Mouse (Mus musculus): ENCODE data around the gene Txn2. TPM values are rescaled to one million over a fixed set of nuclear protein-coding genes. Genes with fewer than 3 reads are reported as not detected.

Txn2 gene
- polyA plus RNA-seq, 1 experiment from 2014 or later: 106 TPM

GRCm38 (mm10) chr15:77952921-77953320, 24.1 kb upstream of the Txn2 start:
- no peaks in the 10 kb centered on the region for H3K79me2 ChIP-seq (ENCODE audit: inconsistent target)
- WGBS (ENCODE audit: missing documents): 96% methylated on average over 3 of the region's 3 CpGs
- H3K27ac ChIP-seq: no peak overlapping the region

GRCm38 (mm10) chr15:77949061-77949460, 20.3 kb upstream of the Txn2 start:
- H3K79me2 ChIP-seq (ENCODE audit: inconsistent target): no peaks in the 10 kb centered on the region
- H3K27ac ChIP-seq: no peak overlapping the region
- WGBS (ENCODE audit: missing documents): 85% methylated on average over 7 of the region's 7 CpGs
- no peak overlapping the region for H3K4me3 ChIP-seq (ENCODE audit: inconsistent target)
- H3K36me3 ChIP-seq (ENCODE audit: inconsistent target): peaks cover 12% of the 10 kb centered on the region; the same call in 1 of the 2 replicates

More at GRCm38 (mm10) chr15:77952921-77953320, 24.1 kb upstream of the Txn2 start:
- no peak overlapping the region for H3K4me3 ChIP-seq (ENCODE audit: inconsistent target)
- H3K36me3 ChIP-seq (ENCODE audit: inconsistent target): peaks cover 12% of the 10 kb centered on the region; the same call in 1 of the 2 replicates

- H3K27ac ChIP-seq: peak overlapping the region; percentile 59
- no peaks in the 10 kb centered on the region for H3K79me2 ChIP-seq (ENCODE audit: inconsistent target)
- H3K36me3 ChIP-seq (ENCODE audit: inconsistent target): no peaks in the 10 kb centered on the region; the same call in 1 of the 2 replicates
- 6% methylated on average over 4 of the region's 4 CpGs for WGBS (ENCODE audit: missing documents)
- H3K4me3 ChIP-seq (ENCODE audit: inconsistent target): no peak overlapping the region
These were observed 16.9 kb upstream of the Txn2 start for GRCm38 (mm10) chr15:77945711-77946110.

- Histone ChIP-seq H3K79me2 (ENCODE audit: inconsistent target) (no peaks in the 10 kb centered on the region), H3K36me3 (ENCODE audit: inconsistent target) (no peaks in the 10 kb centered on the region; the same call in 1 of the 2 replicates), H3K27ac (no peak overlapping the region), H3K4me3 (ENCODE audit: inconsistent target) (no peak overlapping the region)
- 82% methylated on average over 3 of the region's 3 CpGs for whole genome bisulfite sequencing (ENCODE audit: missing documents)
These were observed 12.8 kb upstream of the Txn2 start for GRCm38 (mm10) chr15:77941563-77941962.

GRCm38 (mm10) chr15:77938516-77938915, 9.7 kb upstream of the Txn2 start:
- H3K4me3 ChIP-seq (ENCODE audit: inconsistent target): no peak overlapping the region
- H3K36me3 ChIP-seq (ENCODE audit: inconsistent target): no peaks in the 10 kb centered on the region; the same call in 1 of the 2 replicates
- no peak overlapping the region for H3K27ac ChIP-seq
- 79% methylated on average over 5 of the region's 5 CpGs for WGBS (ENCODE audit: missing documents)
- H3K79me2 ChIP-seq (ENCODE audit: inconsistent target): no peaks in the 10 kb centered on the region

- Histone ChIP-seq H3K27ac (no peak overlapping the region), H3K4me3 (ENCODE audit: inconsistent target) (no peak overlapping the region), H3K79me2 (ENCODE audit: inconsistent target) (no peaks in the 10 kb centered on the region), H3K36me3 (ENCODE audit: inconsistent target) (no peaks in the 10 kb centered on the region)
- 92% methylated on average over 14 of the region's 14 CpGs for WGBS (ENCODE audit: missing documents)
These were observed 7.0 kb upstream of the Txn2 start for GRCm38 (mm10) chr15:77935673-77936375.

- Histone ChIP-seq H3K36me3 (ENCODE audit: inconsistent target) (no peaks in the 10 kb centered on the region), H3K79me2 (ENCODE audit: inconsistent target) (no peaks in the 10 kb centered on the region), H3K27ac (no peak overlapping the region), H3K4me3 (ENCODE audit: inconsistent target) (no peak overlapping the region)
- 92% methylated on average over 5 of the region's 5 CpGs for WGBS (ENCODE audit: missing documents)
These were observed 6.2 kb upstream of the Txn2 start for GRCm38 (mm10) chr15:77934968-77935367.

GRCm38 (mm10) chr15:77934326-77934725, 5.5 kb upstream of the Txn2 start:
- no peaks in the 10 kb centered on the region for H3K79me2 ChIP-seq (ENCODE audit: inconsistent target)
- H3K4me3 ChIP-seq (ENCODE audit: inconsistent target): no peak overlapping the region
- WGBS (ENCODE audit: missing documents): 32% methylated on average over 11 of the region's 11 CpGs
- H3K36me3 ChIP-seq (ENCODE audit: inconsistent target): no peaks in the 10 kb centered on the region
- peak overlapping the region; percentile 49 for H3K27ac ChIP-seq

- H3K27ac ChIP-seq: peak overlapping the region; percentile 49
- H3K36me3 ChIP-seq (ENCODE audit: inconsistent target): no peaks in the 10 kb centered on the region
- 0% methylated on average over 14 of the region's 14 CpGs for WGBS (ENCODE audit: missing documents)
- H3K4me3 ChIP-seq (ENCODE audit: inconsistent target): no peak overlapping the region
- H3K79me2 ChIP-seq (ENCODE audit: inconsistent target): no peaks in the 10 kb centered on the region
These were observed 5.0 kb upstream of the Txn2 start for GRCm38 (mm10) chr15:77933770-77934169.

- peak overlapping the region; percentile 49 for H3K27ac ChIP-seq
- no peaks in the 10 kb centered on the region for H3K36me3 ChIP-seq (ENCODE audit: inconsistent target)
- 87% methylated on average over 3 of the region's 3 CpGs for WGBS (ENCODE audit: missing documents)
- no peak overlapping the region for H3K4me3 ChIP-seq (ENCODE audit: inconsistent target)
- peaks cover 1% of the 10 kb centered on the region; the same call in 1 of the 2 replicates for H3K79me2 ChIP-seq (ENCODE audit: inconsistent target)
These were observed 4.4 kb upstream of the Txn2 start for GRCm38 (mm10) chr15:77933222-77933621.

- 11% methylated on average over 6 of the region's 6 CpGs for WGBS (ENCODE audit: missing documents)
- peaks cover 17% of the 10 kb centered on the region for H3K79me2 ChIP-seq (ENCODE audit: inconsistent target)
- peak overlapping the region; percentile 65 for H3K27ac ChIP-seq
- H3K4me3 ChIP-seq (ENCODE audit: inconsistent target): no peak overlapping the region
- H3K36me3 ChIP-seq (ENCODE audit: inconsistent target): peaks cover 8% of the 10 kb centered on the region
These were observed 2.8 kb upstream of the Txn2 start for GRCm38 (mm10) chr15:77931689-77932016.

GRCm38 (mm10) chr15:77930986-77931688, 2.3 kb upstream of the Txn2 start:
- H3K27ac ChIP-seq: peak overlapping the region; percentile 65

GRCm38 (mm10) chr15:77929804-77930203, 998 bp upstream of the Txn2 start:
- WGBS (ENCODE audit: missing documents): 56% methylated on average over 8 of the region's 8 CpGs
- H3K27ac ChIP-seq: no peak overlapping the region
- H3K4me3 ChIP-seq (ENCODE audit: inconsistent target): peak overlapping the region; percentile 55; the same call in 1 of the 2 replicates

More at GRCm38 (mm10) chr15:77930986-77931688, 2.3 kb upstream of the Txn2 start:
- 85% methylated on average over 6 of the region's 6 CpGs for WGBS (ENCODE audit: missing documents)
- H3K36me3 ChIP-seq (ENCODE audit: inconsistent target): peaks cover 11% of the 10 kb centered on the region
- H3K4me3 ChIP-seq (ENCODE audit: inconsistent target): no peak overlapping the region
- H3K79me2 ChIP-seq (ENCODE audit: inconsistent target): peaks cover 22% of the 10 kb centered on the region

GRCm38 (mm10) chr15:77928091-77928490, 715 bp downstream of the Txn2 start:
- peak overlapping the region; percentile 62 for H3K27ac ChIP-seq
- H3K4me3 ChIP-seq (ENCODE audit: inconsistent target): peak overlapping the region; percentile 55
- peaks cover 22% of the 10 kb centered on the region for H3K79me2 ChIP-seq (ENCODE audit: inconsistent target)
- peaks cover 29% of the 10 kb centered on the region for H3K36me3 ChIP-seq (ENCODE audit: inconsistent target)
- WGBS (ENCODE audit: missing documents): 32% methylated on average over 4 of the region's 4 CpGs

More at GRCm38 (mm10) chr15:77929804-77930203, 998 bp upstream of the Txn2 start:
- Histone ChIP-seq H3K36me3 (ENCODE audit: inconsistent target) (peaks cover 12% of the 10 kb centered on the region), H3K79me2 (ENCODE audit: inconsistent target) (peaks cover 22% of the 10 kb centered on the region)

- Histone ChIP-seq H3K4me3 (ENCODE audit: inconsistent target) (no peak overlapping the region), H3K27ac (no peak overlapping the region), H3K79me2 (ENCODE audit: inconsistent target) (peaks cover 29% of the 10 kb centered on the region), H3K36me3 (ENCODE audit: inconsistent target) (peaks cover 32% of the 10 kb centered on the region)
- WGBS (ENCODE audit: missing documents): 96% methylated on average over 5 of the region's 5 CpGs
These were observed 1.9 kb downstream of the Txn2 start for GRCm38 (mm10) chr15:77926921-77927320.

Measured in macrophage (primary cell).